Mouse (Mus musculus) limb, embryonic 10.5 days (tissue): ENCODE results near the gene Mfap2. TPM values are rescaled to one million over a fixed set of nuclear protein-coding genes. Genes with fewer than 3 reads are reported as not detected.

Source experiments
- DNase-seq: peaks from one replicate; pipeline ENCODE4 v3.0.0-alpha.2; 2017; ENCODE audit warnings: low spot score
- H3K27ac ChIP-seq: fragments of 300-500 bp; sonication (generic); 2 replicates; pipeline ENCODE4 v1.5.1; 2016; ENCODE audit warnings: mild to moderate bottlenecking
- H3K27me3 ChIP-seq: fragments of 300-500 bp; sonication (generic); 2 replicates; pipeline ENCODE4 v1.6.1; 2016; ENCODE audit warnings: low read depth, mild to moderate bottlenecking; ENCODE audit not compliant: poor library complexity, severe bottlenecking
- H3K36me3 ChIP-seq: fragments of 300-500 bp; sonication (generic); 2 replicates; pipeline ENCODE4 v1.6.1; 2016; ENCODE audit warnings: mild to moderate bottlenecking, moderate library complexity
- H3K4me1 ChIP-seq: fragments of 300-500 bp; sonication (generic); 2 replicates; pipeline ENCODE4 v1.6.1; 2016
- H3K4me3 ChIP-seq: fragments of 300-500 bp; sonication (generic); 2 replicates; pipeline ENCODE4 v1.5.1; 2016; ENCODE audit warnings: mild to moderate bottlenecking, moderate library complexity
- H3K9me3 ChIP-seq: fragments of 300-500 bp; sonication (generic); replicated peaks from 2 replicates; pipeline ENCODE4 v1.6.1; 2016; ENCODE audit warnings: mild to moderate bottlenecking
- WGBS: fragments of 180-500 bp; shearing (Covaris S2); methylation state at CpG from one replicate; pipeline ENCODE4 v1.1.7; 2016; 5-methylcytosine and 5-hydroxymethylcytosine counted together
- polyA plus RNA-seq: library from polyadenylated mRNA; unstranded; fragments of >200 nt; fragmentation: Nextera tagmentation; extraction: Ambion mirVana; gene quantifications from 2 replicates; pipeline ENCODE4 v1.2.1, GENCODE M21; 2016

The Mfap2 gene
- 444 and 521 TPM in 2 replicates for polyA plus RNA-seq

GRCm38 (mm10) chr4:141010118-141010517, at the start of gene Mfap2:
Gene Mfap2 (plus strand): TSS chr4:141010418.
- H3K27ac ChIP-seq: peak within 1 kb of the TSS; percentile 96
- 20% methylated on average over 7 of the region's 7 CpGs for WGBS
- peak within 1 kb of the TSS; percentile 77 for H3K4me3 ChIP-seq
- no peak for DNase-seq
- H3K36me3 ChIP-seq: peaks cover 66% of the 10 kb centered on the region
- no peaks in the 10 kb centered on the region for H3K27me3 ChIP-seq
- peaks cover 47% of the 10 kb centered on the region for H3K4me1 ChIP-seq
- no peaks in the 10 kb centered on the region for H3K9me3 ChIP-seq

GRCm38 (mm10) chr4:140960781-140961466, 49.3 kb upstream of the Mfap2 start, which contains the start of gene Sdhb:
Gene Sdhb (plus strand): TSS chr4:140961203.
- peak within 1 kb of the TSS; percentile 97 for H3K4me3 ChIP-seq
- H3K27ac ChIP-seq: peak within 1 kb of the TSS; percentile 96
- WGBS: 5% methylated on average over 37 of the region's 37 CpGs
- DNase-seq: peak; percentile 97
- H3K4me1 ChIP-seq: peaks cover 55% of the 10 kb centered on the region
- peaks cover 6% of the 10 kb centered on the region for H3K36me3 ChIP-seq
- no peaks in the 10 kb centered on the region for H3K9me3 ChIP-seq
- peaks cover 9% of the 10 kb centered on the region for H3K27me3 ChIP-seq

- H3K4me3 ChIP-seq: peak overlapping the region; percentile 97
- H3K4me1 ChIP-seq: peaks cover 55% of the 10 kb centered on the region
- peaks cover 7% of the 10 kb centered on the region for H3K27me3 ChIP-seq
- no peak for DNase-seq
- 3% methylated on average over 38 of the region's 38 CpGs for WGBS
- H3K9me3 ChIP-seq: no peaks in the 10 kb centered on the region
- H3K27ac ChIP-seq: peak overlapping the region; percentile 96
- H3K36me3 ChIP-seq: peaks cover 14% of the 10 kb centered on the region
These were observed 48.6 kb upstream of the Mfap2 start for GRCm38 (mm10) chr4:140961467-140962206.

- H3K4me3 ChIP-seq: peak overlapping the region; percentile 97
- DNase-seq: no peak
- H3K36me3 ChIP-seq: peaks cover 21% of the 10 kb centered on the region
- no peak overlapping the region for H3K27ac ChIP-seq
- no peaks in the 10 kb centered on the region for H3K27me3 ChIP-seq
- no peaks in the 10 kb centered on the region for H3K9me3 ChIP-seq
- H3K4me1 ChIP-seq: peaks cover 47% of the 10 kb centered on the region
- 84% methylated on average over 8 of the region's 8 CpGs for WGBS
These were observed 47.9 kb upstream of the Mfap2 start for GRCm38 (mm10) chr4:140962207-140962909.

DNA sequence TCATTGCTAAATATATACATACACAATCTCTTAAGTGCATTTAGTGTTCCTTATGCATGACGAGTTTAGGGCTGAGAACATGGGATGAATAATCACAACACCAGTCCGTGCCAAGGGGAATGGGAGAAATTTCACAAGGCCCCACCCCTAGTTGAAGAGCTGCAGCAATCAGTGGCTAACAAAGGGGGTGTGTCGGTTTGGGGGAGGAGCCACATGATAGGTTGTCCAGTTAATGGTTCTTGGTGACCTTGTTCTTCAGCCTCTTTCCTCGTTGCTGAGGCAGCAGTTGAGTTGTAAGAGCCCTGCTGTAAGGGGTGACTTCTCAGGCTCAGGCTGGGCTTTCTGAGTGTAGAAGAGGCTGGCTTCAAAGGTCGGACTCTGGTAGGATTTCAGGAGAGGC, 47.3 kb upstream of the Mfap2 start:
- WGBS: 46% methylated on average over 5 of the region's 5 CpGs
- Histone ChIP-seq H3K27me3 (no peaks in the 10 kb centered on the region), H3K36me3 (peaks cover 27% of the 10 kb centered on the region), H3K27ac (no peak overlapping the region), H3K4me3 (no peak overlapping the region), H3K4me1 (peaks cover 41% of the 10 kb centered on the region), H3K9me3 (no peaks in the 10 kb centered on the region)
- no peak for DNase-seq

DNA sequence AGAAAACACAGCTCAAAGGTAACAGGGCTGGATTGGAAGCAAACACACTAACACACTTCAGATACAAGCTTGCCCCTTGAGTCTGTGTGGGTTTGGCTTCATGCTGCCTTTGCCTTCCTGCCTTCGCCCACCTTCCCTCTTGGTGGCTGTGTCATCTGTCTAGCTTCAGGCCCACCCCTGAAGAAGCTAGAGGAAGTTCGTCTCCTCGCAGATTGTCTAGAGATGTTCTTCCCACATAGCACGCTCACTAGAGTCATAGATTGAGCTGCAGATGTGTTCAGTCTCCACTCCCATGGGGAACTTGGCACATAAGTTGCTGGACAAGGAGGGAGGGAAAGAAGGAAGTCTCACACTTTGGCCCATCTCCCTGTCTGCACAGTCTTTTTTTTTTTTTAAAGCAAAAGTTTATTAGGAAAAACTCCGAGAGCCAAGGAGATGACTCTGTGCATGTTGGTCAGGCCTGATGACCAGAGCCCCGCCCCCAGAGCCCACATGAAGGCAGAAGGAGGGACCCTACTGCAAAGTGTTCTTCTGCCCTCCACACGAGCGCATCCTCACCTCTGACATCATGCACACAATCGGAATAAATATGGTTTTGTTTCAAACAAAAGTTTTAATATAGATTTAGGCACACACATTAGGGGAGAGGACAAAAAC, 46.1 kb upstream of the Mfap2 start:
- Histone ChIP-seq H3K27me3 (no peaks in the 10 kb centered on the region), H3K27ac (no peak overlapping the region), H3K36me3 (peaks cover 36% of the 10 kb centered on the region), H3K4me1 (peaks cover 38% of the 10 kb centered on the region), H3K4me3 (no peak overlapping the region), H3K9me3 (no peaks in the 10 kb centered on the region)
- WGBS: 88% methylated on average over 9 of the region's 9 CpGs
- DNase-seq: no peak

DNA sequence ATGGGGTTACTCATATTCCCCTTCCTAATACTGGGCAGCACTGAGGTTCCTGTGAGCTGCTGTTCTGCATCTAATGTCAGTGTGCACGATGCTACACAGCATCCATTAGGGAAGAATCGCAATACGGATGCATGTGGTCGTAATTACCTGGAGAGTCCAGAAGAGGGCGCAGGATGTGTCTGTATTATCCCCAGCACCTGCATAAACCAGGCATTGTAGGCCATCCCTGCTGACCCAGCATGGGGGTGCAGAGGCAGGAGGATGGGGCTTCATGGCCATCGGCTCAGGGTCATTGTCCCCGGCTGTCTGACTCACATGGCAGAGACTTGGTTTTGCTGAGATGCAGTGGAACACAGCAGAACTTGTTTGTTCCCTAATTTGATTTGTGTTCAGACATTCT, 45.6 kb upstream of the Mfap2 start:
- Histone ChIP-seq H3K4me1 (peaks cover 34% of the 10 kb centered on the region), H3K4me3 (no peak overlapping the region), H3K27me3 (no peaks in the 10 kb centered on the region), H3K36me3 (peaks cover 42% of the 10 kb centered on the region), H3K27ac (no peak overlapping the region), H3K9me3 (no peaks in the 10 kb centered on the region)
- DNase-seq: peak; percentile 74
- 28% methylated on average over 7 of the region's 7 CpGs for WGBS

DNA sequence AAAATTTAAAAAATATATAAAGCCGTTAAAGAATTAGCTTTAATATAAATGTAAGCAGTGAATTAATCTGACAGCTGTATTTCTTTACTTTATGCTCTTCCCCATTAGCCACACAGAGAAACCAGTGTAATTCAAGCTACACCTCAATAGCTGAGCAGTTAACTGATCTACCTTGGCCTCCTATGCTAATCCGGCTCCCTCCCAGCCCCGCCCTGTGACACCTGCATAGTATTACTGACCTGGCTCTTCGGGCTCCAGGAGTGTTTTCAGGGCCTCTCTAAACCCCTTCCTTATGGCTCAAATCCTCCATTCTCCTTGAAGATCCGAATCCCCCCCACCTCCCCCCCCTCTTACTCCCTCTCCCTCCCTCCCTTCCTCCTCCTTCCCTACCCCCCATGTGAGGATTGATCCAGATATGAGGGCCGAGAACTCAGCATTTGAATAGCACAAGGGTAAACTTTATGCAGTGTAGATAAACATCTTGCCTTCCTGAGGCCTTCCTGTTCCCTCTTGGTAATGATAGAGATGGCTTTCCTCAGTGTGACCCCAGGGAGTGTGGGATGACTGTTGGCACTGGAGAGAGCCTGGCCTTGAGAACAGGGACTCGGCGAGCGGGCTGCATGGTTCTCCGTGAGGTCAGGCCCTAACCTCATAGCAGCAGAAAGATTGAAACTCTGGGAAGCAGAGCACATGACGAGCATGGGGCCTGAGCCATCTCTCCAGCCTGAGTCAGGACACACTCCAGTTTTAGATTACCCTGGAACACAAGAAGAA, 42.6 kb upstream of the Mfap2 start:
- DNase-seq: no peak
- Histone ChIP-seq H3K27me3 (no peaks in the 10 kb centered on the region), H3K27ac (no peak overlapping the region), H3K4me3 (no peak overlapping the region), H3K4me1 (peaks cover 11% of the 10 kb centered on the region), H3K36me3 (peaks cover 72% of the 10 kb centered on the region), H3K9me3 (no peaks in the 10 kb centered on the region)
- WGBS: 87% methylated on average over 11 of the region's 11 CpGs

DNA sequence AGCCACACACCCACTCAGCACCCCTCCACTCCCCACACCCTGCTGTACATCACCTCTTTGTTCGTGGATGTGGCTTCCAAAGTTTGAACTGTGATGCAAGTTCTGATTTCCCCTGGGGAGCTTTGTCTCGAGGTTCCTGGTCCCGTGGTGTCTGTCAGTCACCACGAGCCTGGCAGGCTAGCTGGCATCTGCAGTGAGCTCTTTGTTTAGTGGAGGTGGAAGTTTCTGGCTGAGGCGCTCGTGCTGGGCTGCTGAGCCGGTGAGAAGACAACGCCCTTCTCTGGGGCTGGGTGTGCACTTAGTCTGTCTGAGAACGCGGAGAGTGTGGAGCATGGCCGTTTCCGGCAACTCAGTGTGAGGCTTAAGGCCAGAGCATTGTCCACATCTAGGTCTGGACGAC, 38.5 kb upstream of the Mfap2 start:
- no peaks in the 10 kb centered on the region for H3K4me1 ChIP-seq
- H3K36me3 ChIP-seq: peaks cover 99% of the 10 kb centered on the region
- no peak overlapping the region for H3K4me3 ChIP-seq
- H3K9me3 ChIP-seq: no peaks in the 10 kb centered on the region
- H3K27ac ChIP-seq: no peak overlapping the region
- no peak for DNase-seq
- WGBS: 91% methylated on average over 13 of the region's 13 CpGs
- H3K27me3 ChIP-seq: no peaks in the 10 kb centered on the region

GRCm38 (mm10) chr4:140974408-140974807, 35.8 kb upstream of the Mfap2 start:
- no peak overlapping the region for H3K4me3 ChIP-seq
- WGBS: 95% methylated on average over 6 of the region's 6 CpGs

DNA sequence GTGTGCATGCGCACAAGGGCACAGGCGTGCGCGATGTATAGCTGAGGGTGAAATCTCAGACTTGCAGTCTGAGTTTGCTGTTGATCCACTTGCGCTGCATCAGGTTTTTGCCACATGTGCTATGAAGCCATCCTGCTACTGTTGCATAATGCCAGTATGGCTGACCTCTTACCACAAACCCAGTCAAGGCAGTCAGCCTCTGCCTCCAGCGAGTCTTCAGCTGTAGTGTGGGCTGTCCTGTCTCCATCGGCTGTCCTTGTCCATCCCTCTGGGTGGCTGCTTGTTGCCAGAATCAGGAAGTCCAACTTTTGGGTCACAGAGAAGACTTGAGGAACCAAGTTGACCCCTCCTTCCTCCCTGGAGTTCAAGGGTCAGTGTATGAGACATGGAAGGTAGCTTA, 34.9 kb upstream of the Mfap2 start:
- Histone ChIP-seq H3K4me1 (no peaks in the 10 kb centered on the region), H3K27ac (no peak overlapping the region), H3K27me3 (no peaks in the 10 kb centered on the region), H3K4me3 (no peak overlapping the region), H3K9me3 (no peaks in the 10 kb centered on the region), H3K36me3 (peaks cover 100% of the 10 kb centered on the region)
- no peak for DNase-seq
- WGBS: 94% methylated on average over 7 of the region's 7 CpGs

More at GRCm38 (mm10) chr4:140974408-140974807, 35.8 kb upstream of the Mfap2 start:
- H3K36me3 ChIP-seq: peaks cover 100% of the 10 kb centered on the region
- no peak for DNase-seq
- no peaks in the 10 kb centered on the region for H3K27me3 ChIP-seq
- no peaks in the 10 kb centered on the region for H3K9me3 ChIP-seq
- no peak overlapping the region for H3K27ac ChIP-seq
- H3K4me1 ChIP-seq: no peaks in the 10 kb centered on the region

GRCm38 (mm10) chr4:140977278-140977677, 32.9 kb upstream of the Mfap2 start:
- no peak overlapping the region for H3K4me3 ChIP-seq
- no peaks in the 10 kb centered on the region for H3K4me1 ChIP-seq
- H3K36me3 ChIP-seq: peaks cover 90% of the 10 kb centered on the region
- 77% methylated on average over 10 of the region's 10 CpGs for WGBS
- no peak for DNase-seq
- no peak overlapping the region for H3K27ac ChIP-seq
- no peaks in the 10 kb centered on the region for H3K9me3 ChIP-seq
- H3K27me3 ChIP-seq: no peaks in the 10 kb centered on the region
